Mouse (Mus musculus): ENCODE data around the gene Tmed4.

GRCm38 (mm10) chr11:6291401-6292115 is 16.9 kb upstream of the Tmed4 start, which contains the start of gene Ogdh:
- TF ChIP-seq EP300 (IDR thresholded peaks at IDR 0.05; ENCODE audit: insufficient read depth, low read depth, low read length) (0 out of 2 replicates have a peak, but pooled peaks have one; percentile 49), CTCF (IDR thresholded peaks at IDR 0.05) (no peak), POLR2A (IDR thresholded peaks at IDR 0.05; ENCODE audit: insufficient read depth, low read depth, low read length) (peak; percentile 91)

Measured in heart, adult 2 months (tissue).